Mouse (Mus musculus): ENCODE data around the gene Slc12a9.

GRCm38 (mm10) chr5:137307071-137307912 is 26.1 kb downstream of the Slc12a9 start, which contains the start of gene Srrt:
- no peak for TF ChIP-seq CTCF (IDR thresholded peaks at IDR 0.05; ENCODE audit: insufficient read depth, low read length)
- TF ChIP-seq POLR2A (IDR thresholded peaks at IDR 0.05; ENCODE audit: borderline replicate concordance, extremely low read depth, low read depth, low read length) = peak; percentile 71; the same call in 1 of the 2 replicates
